Mouse (Mus musculus) gastrocnemius, adult 2 months (tissue): ENCODE data around the gene Thyn1. TPM values are rescaled to one million over a fixed set of nuclear protein-coding genes. Genes with fewer than 3 reads are reported as not detected.

ENCODE experiments used
- DNase-seq: peaks from one replicate; pipeline ENCODE4 v3.0.0; 2022
- H3K27ac ChIP-seq: fragments of 200-600 bp; 2 replicates; pipeline ENCODE4 v1.8.1; 2022; ENCODE audit warnings: mild to moderate bottlenecking
- H3K4me3 ChIP-seq: fragments of 200-600 bp; 2 replicates; pipeline ENCODE4 v1.8.1; 2022; ENCODE audit warnings: mild to moderate bottlenecking, moderate library complexity
- CTCF ChIP-seq: fragments of 200-600 bp; IDR thresholded peaks from 2 replicates; pipeline ENCODE4 v1.8.1; 2022; ENCODE audit warnings: antibody characterized with exemption, mild to moderate bottlenecking, moderate library complexity
- intact Hi-C: fragments of 180-260 bp; cut with DNase I; formaldehyde crosslinking; loops from one replicate; pipeline ENCODE4 v1.15.1; 2025
- long read RNA-seq, 2 experiments: library from polyadenylated mRNA; stranded (forward); transcript quantifications; one replicate each; pipeline ENCODE4 v2.0.0; 2021
- total RNA-seq, 2 experiments: library from RNA; stranded (reverse); gene quantifications; 2 replicates each; pipeline ENCODE4 v1.2.3; 2021

The Thyn1 gene
- total RNA-seq: 10 to 100 TPM; 18.7 to 24.8 TPM
- long read RNA-seq, experiment 1, partial matches to known transcripts: 1 of 8 reads
- long read RNA-seq, experiment 1, other reads (novel, unspliced or antisense): 0 of 8 reads
- long read RNA-seq, experiment 2, partial matches to known transcripts: 0 of 7 reads
- long read RNA-seq, experiment 2, other reads (novel, unspliced or antisense): 1 of 7 reads

GRCm38 (mm10) chr9:26999461-27000395 is at the start of gene Thyn1, which contains the start of gene Acad8:
Gene Thyn1, plus strand, starts transcription at chr9:26999710.
Gene Acad8, minus strand, starts transcription at chr9:26999566.
- Histone ChIP-seq H3K27ac (peak within 1 kb of the TSS; percentile 94), H3K4me3 (peak within 1 kb of the TSS; percentile 89)
- DNase-seq: peak; percentile 97
- no peak for TF ChIP-seq CTCF
- intact Hi-C loops: loop anchor here (1.0 kb wide), 1 partner anchor 31 kb away; the partner anchor contains the start of genes Ncapd3 and Vps26b

- no peak for DNase-seq
- no peak overlapping the region for H3K4me3 ChIP-seq
- H3K27ac ChIP-seq: no peak overlapping the region
- no peak for TF ChIP-seq CTCF
- intact Hi-C loops: no loop called here
These were observed 21.8 kb upstream of the Thyn1 start for GRCm38 (mm10) chr9:26977754-26978153.

- intact Hi-C loops: no loop called here
These were observed 20.7 kb upstream of the Thyn1 start for GRCm38 (mm10) chr9:26978776-26979175.

GRCm38 (mm10) chr9:26985090-26985613 is 14.4 kb upstream of the Thyn1 start:
- DNase-seq: no peak
- intact Hi-C loops: no loop called here
- Histone ChIP-seq H3K4me3 (no peak overlapping the region), H3K27ac (no peak overlapping the region)
- no peak for TF ChIP-seq CTCF

More at GRCm38 (mm10) chr9:26978776-26979175, 20.7 kb upstream of the Thyn1 start:
- Histone ChIP-seq H3K4me3 (no peak overlapping the region), H3K27ac (no peak overlapping the region)
- DNase-seq: no peak
- TF ChIP-seq CTCF: no peak

- no peak overlapping the region for H3K4me3 ChIP-seq
- TF ChIP-seq CTCF: no peak
- H3K27ac ChIP-seq: no peak overlapping the region
- no peak for DNase-seq
- intact Hi-C loops: no loop called here
These were observed 13.7 kb upstream of the Thyn1 start for GRCm38 (mm10) chr9:26985668-26986277.

- DNase-seq: no peak
- no peak overlapping the region for H3K4me3 ChIP-seq
- no peak overlapping the region for H3K27ac ChIP-seq
- intact Hi-C loops: no loop called here
- no peak for TF ChIP-seq CTCF
These were observed 9.3 kb upstream of the Thyn1 start for GRCm38 (mm10) chr9:26990181-26990580.

GRCm38 (mm10) chr9:26993118-26993517 is 6.4 kb upstream of the Thyn1 start:
- intact Hi-C loops: no loop called here
- no peak overlapping the region for H3K4me3 ChIP-seq
- DNase-seq: no peak
- peak overlapping the region; percentile 1; the same call in 1 of the 2 replicates for H3K27ac ChIP-seq
- no peak for TF ChIP-seq CTCF

DNA sequence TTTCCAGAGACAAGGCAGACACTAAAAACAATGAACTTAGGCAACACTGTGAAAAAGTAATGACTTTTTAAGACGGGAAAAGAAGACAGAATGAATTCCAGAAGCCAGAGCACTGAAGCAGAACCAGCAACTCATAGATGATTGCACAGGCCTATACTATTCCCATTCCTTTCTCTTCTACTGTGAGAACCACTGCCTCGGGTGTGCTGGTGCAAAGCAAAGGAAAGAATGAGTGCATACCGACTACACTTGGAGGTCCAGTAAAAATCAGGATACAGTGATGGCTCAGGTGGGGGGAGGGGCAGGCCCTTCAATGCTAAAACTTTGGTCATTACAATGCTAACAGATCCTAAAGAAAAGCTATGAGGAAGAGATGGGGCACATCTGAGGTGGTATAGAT is 5.6 kb upstream of the Thyn1 start:
- intact Hi-C loops: no loop called here
- H3K4me3 ChIP-seq: no peak overlapping the region
- no peak for TF ChIP-seq CTCF
- no peak overlapping the region for H3K27ac ChIP-seq
- DNase-seq: no peak

- intact Hi-C loops: no loop called here
- Histone ChIP-seq H3K27ac (no peak overlapping the region), H3K4me3 (no peak overlapping the region)
- DNase-seq: no peak
- TF ChIP-seq CTCF: no peak
These were observed 2.4 kb upstream of the Thyn1 start for GRCm38 (mm10) chr9:26997062-26997461.

DNA sequence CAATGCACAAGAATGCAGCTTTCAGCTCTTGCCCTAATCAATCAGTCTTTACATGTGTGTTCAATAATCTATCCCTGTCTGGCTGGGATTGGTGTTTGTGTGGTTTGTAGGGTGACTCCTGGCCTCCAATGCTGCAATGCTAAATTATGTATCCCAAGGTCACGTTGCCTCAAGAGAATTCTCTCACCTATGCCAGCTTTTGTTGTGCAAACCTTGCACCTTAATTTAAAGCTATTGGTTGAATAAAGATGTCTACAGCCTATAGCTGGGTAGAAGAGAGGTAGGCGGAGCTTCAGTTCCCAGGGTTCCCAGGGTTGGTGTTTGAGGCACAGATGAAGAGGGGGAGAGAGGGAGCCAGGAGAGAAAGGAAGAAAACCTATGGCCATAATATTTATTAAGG is 2.0 kb upstream of the Thyn1 start:
- TF ChIP-seq CTCF: no peak
- no peak overlapping the region for H3K4me3 ChIP-seq
- no peak overlapping the region for H3K27ac ChIP-seq
- DNase-seq: no peak
- intact Hi-C loops: no loop called here

GRCm38 (mm10) chr9:26998669-26999460 is 645 bp upstream of the Thyn1 start:
- Histone ChIP-seq H3K4me3 (peak overlapping the region; percentile 89), H3K27ac (peak overlapping the region; percentile 94)
- peak; percentile 38 for DNase-seq
- no peak for TF ChIP-seq CTCF
- intact Hi-C loops: loop anchor here (1.0 kb wide), 1 partner anchor 31 kb away; the partner anchor contains the start of genes Ncapd3 and Vps26b

DNA sequence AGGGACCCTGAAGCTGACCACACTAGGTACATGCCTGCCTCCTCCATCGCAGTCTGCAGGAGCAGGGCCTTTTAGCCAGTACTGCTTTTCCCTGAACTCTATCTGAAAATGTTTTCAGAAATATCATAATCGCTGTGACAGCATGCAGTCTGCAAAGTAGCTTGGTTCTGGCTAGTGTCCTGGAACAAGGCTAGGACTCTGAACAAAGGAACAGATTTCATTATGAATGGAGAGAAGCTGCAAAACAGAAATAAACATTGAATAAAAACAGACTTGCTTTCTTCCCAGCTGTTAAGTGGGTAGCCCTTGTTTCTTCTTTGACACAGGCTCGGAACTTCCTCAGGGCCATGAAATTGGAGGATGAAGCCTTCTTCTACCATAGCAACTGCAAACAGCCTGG is 5.7 kb downstream of the Thyn1 start:
- H3K4me3 ChIP-seq: no peak overlapping the region
- no peak for DNase-seq
- no peak for TF ChIP-seq CTCF
- H3K27ac ChIP-seq: no peak overlapping the region
- intact Hi-C loops: no loop called here
